Mouse (Mus musculus) liver, embryonic 11.5 days (tissue): ENCODE data around the gene Naa35. TPM values are rescaled to one million over a fixed set of nuclear protein-coding genes. Genes with fewer than 3 reads are reported as not detected.

ENCODE experiments used
- ATAC-seq: fragments of 200-750 bp; cut with Nextera tagmentation; replicated peaks from 2 replicates; pipeline ENCODE4 v1.8.0; 2017; ENCODE audit warnings: moderate number of reproducible peaks, mild to moderate bottlenecking, moderate TSS enrichment, moderate library complexity; ENCODE audit not compliant: low FRiP score
- DNase-seq: peaks from one replicate; pipeline ENCODE4 v3.0.0-alpha.2; 2017; ENCODE audit warnings: low spot score
- H3K27ac ChIP-seq: fragments of 300-500 bp; sonication (generic); 2 replicates; pipeline ENCODE4 v1.5.1; 2014; ENCODE audit warnings: mild to moderate bottlenecking, low read depth, low read length, control low read depth
- H3K27me3 ChIP-seq: fragments of 300-500 bp; sonication (generic); replicated peaks from 2 replicates; pipeline ENCODE4 v1.6.1; 2014; ENCODE audit warnings: low read length, mixed read lengths; ENCODE audit not compliant: control insufficient read depth, insufficient read depth
- H3K36me3 ChIP-seq: fragments of 300-500 bp; sonication (generic); 2 replicates; pipeline ENCODE4 v1.6.1; 2014; ENCODE audit warnings: mild to moderate bottlenecking, low read length, moderate library complexity, mixed read lengths; ENCODE audit not compliant: control insufficient read depth, insufficient read depth
- H3K4me1 ChIP-seq: fragments of 300-500 bp; sonication (generic); replicated peaks from 2 replicates; pipeline ENCODE4 v1.6.1; 2014; ENCODE audit warnings: low read length, mixed read lengths; ENCODE audit not compliant: control insufficient read depth, insufficient read depth
- H3K4me2 ChIP-seq: fragments of 300-500 bp; sonication (generic); 2 replicates; pipeline ENCODE4 v1.6.1; 2014; ENCODE audit warnings: mild to moderate bottlenecking, control low read depth, moderate library complexity
- H3K4me3 ChIP-seq: fragments of 300-500 bp; sonication (generic); 2 replicates; pipeline ENCODE4 v1.5.1; 2014; ENCODE audit warnings: low read depth, low read length, control low read depth
- H3K9ac ChIP-seq: fragments of 300-500 bp; sonication (generic); 2 replicates; pipeline ENCODE4 v1.6.1; 2014; ENCODE audit warnings: low read depth, low read length, control low read depth
- H3K9me3 ChIP-seq: fragments of 300-500 bp; sonication (generic); 2 replicates; pipeline ENCODE4 v1.6.1; 2016; ENCODE audit warnings: low read length, inconsistent platforms, mixed read lengths; ENCODE audit not compliant: control insufficient read depth
- WGBS: fragments of 180-500 bp; shearing (Covaris S2); extraction: QIAGEN DNeasy Blood & Tissue Kit; methylation state at CpG from one replicate; pipeline ENCODE4 v1.1.7; 2014; 5-methylcytosine and 5-hydroxymethylcytosine counted together
- polyA plus RNA-seq: library from polyadenylated mRNA; unstranded; fragments of >200 nt; fragmentation: Nextera tagmentation; extraction: Ambion mirVana; gene quantifications from 2 replicates; pipeline ENCODE4 v1.2.1, GENCODE M21; 2014

Gene Naa35
- polyA plus RNA-seq, 1 experiment from 2014 or later: 53.6 TPM

GRCm38 (mm10) chr13:59552286-59552685 is 32.8 kb upstream of the Naa35 start:
- no peak overlapping the region for H3K4me2 ChIP-seq
- H3K27me3 ChIP-seq: no peaks in the 10 kb centered on the region
- DNase-seq: no peak
- peaks cover 37% of the 10 kb centered on the region for H3K4me1 ChIP-seq
- H3K27ac ChIP-seq: no peak overlapping the region
- H3K9ac ChIP-seq: no peak overlapping the region
- no peak for ATAC-seq
- no peak overlapping the region for H3K4me3 ChIP-seq
- H3K36me3 ChIP-seq: no peaks in the 10 kb centered on the region
- 87% methylated on average over 5 of the region's 5 CpGs for WGBS
- H3K9me3 ChIP-seq: no peaks in the 10 kb centered on the region

- H3K27me3 ChIP-seq: no peaks in the 10 kb centered on the region
- no peak for DNase-seq
- no peaks in the 10 kb centered on the region for H3K36me3 ChIP-seq
- 67% methylated on average over 2 of the region's 2 CpGs for WGBS
- ATAC-seq: no peak
- no peaks in the 10 kb centered on the region for H3K9me3 ChIP-seq
- peaks cover 37% of the 10 kb centered on the region for H3K4me1 ChIP-seq
- no peak overlapping the region for H3K9ac ChIP-seq
- no peak overlapping the region for H3K4me3 ChIP-seq
- H3K4me2 ChIP-seq: no peak overlapping the region
- H3K27ac ChIP-seq: no peak overlapping the region
These were observed 32.3 kb upstream of the Naa35 start for GRCm38 (mm10) chr13:59552751-59553150.

- ATAC-seq (no peak), DNase-seq (no peak)
- WGBS: 72% methylated on average over 17 of the region's 17 CpGs
- peak overlapping the region; percentile 87 for H3K4me2 ChIP-seq
- no peaks in the 10 kb centered on the region for H3K9me3 ChIP-seq
- H3K27me3 ChIP-seq: no peaks in the 10 kb centered on the region
- no peak overlapping the region for H3K9ac ChIP-seq
- no peak overlapping the region for H3K27ac ChIP-seq
- no peak overlapping the region for H3K4me3 ChIP-seq
- H3K4me1 ChIP-seq: peaks cover 21% of the 10 kb centered on the region
- no peaks in the 10 kb centered on the region for H3K36me3 ChIP-seq
These were observed 30.1 kb upstream of the Naa35 start for GRCm38 (mm10) chr13:59554772-59555505.

- Histone ChIP-seq H3K9ac (no peak overlapping the region), H3K4me1 (peaks cover 15% of the 10 kb centered on the region), H3K27me3 (no peaks in the 10 kb centered on the region), H3K36me3 (no peaks in the 10 kb centered on the region), H3K4me2 (peak overlapping the region; percentile 87), H3K27ac (no peak overlapping the region), H3K4me3 (peak overlapping the region; percentile 90), H3K9me3 (no peaks in the 10 kb centered on the region)
- WGBS: 75% methylated on average over 8 of the region's 8 CpGs
- no peak for DNase-seq
- ATAC-seq: no peak
These were observed 29.4 kb upstream of the Naa35 start for GRCm38 (mm10) chr13:59555613-59556192.

- ATAC-seq: peak; percentile 87
These were observed 28.4 kb upstream of the Naa35 start for GRCm38 (mm10) chr13:59556670-59557069.

GRCm38 (mm10) chr13:59557185-59557985 is 27.7 kb upstream of the Naa35 start:
- DNase-seq (peak; percentile 84), ATAC-seq (peak; percentile 90)
- Histone ChIP-seq H3K4me2 (peak overlapping the region; percentile 87), H3K9ac (peak overlapping the region; percentile 87), H3K36me3 (no peaks in the 10 kb centered on the region), H3K9me3 (no peaks in the 10 kb centered on the region), H3K4me3 (peak overlapping the region; percentile 90), H3K27me3 (no peaks in the 10 kb centered on the region), H3K4me1 (peaks cover 12% of the 10 kb centered on the region), H3K27ac (peak overlapping the region; percentile 80; the same call in 1 of the 2 replicates)
- 2% methylated on average over 34 of the region's 73 CpGs for WGBS

More at GRCm38 (mm10) chr13:59556670-59557069, 28.4 kb upstream of the Naa35 start:
- H3K36me3 ChIP-seq: no peaks in the 10 kb centered on the region
- peak; percentile 73 for DNase-seq
- H3K4me1 ChIP-seq: peaks cover 12% of the 10 kb centered on the region
- peak overlapping the region; percentile 80; the same call in 1 of the 2 replicates for H3K27ac ChIP-seq
- WGBS: under 1% methylated on average over 28 of the region's 45 CpGs
- H3K27me3 ChIP-seq: no peaks in the 10 kb centered on the region
- peak overlapping the region; percentile 90 for H3K4me3 ChIP-seq
- peak overlapping the region; percentile 87 for H3K4me2 ChIP-seq
- H3K9ac ChIP-seq: peak overlapping the region; percentile 87
- no peaks in the 10 kb centered on the region for H3K9me3 ChIP-seq

- no peak for DNase-seq
- H3K9me3 ChIP-seq: no peaks in the 10 kb centered on the region
- H3K4me1 ChIP-seq: peaks cover 12% of the 10 kb centered on the region
- no peaks in the 10 kb centered on the region for H3K27me3 ChIP-seq
- H3K4me3 ChIP-seq: no peak overlapping the region
- no peak overlapping the region for H3K27ac ChIP-seq
- 87% methylated on average over 5 of the region's 5 CpGs for WGBS
- H3K9ac ChIP-seq: no peak overlapping the region
- no peak for ATAC-seq
- no peaks in the 10 kb centered on the region for H3K36me3 ChIP-seq
- no peak overlapping the region for H3K4me2 ChIP-seq
These were observed 26.3 kb upstream of the Naa35 start for GRCm38 (mm10) chr13:59558776-59559175.

GRCm38 (mm10) chr13:59562471-59562870 is 22.6 kb upstream of the Naa35 start:
- H3K9ac ChIP-seq: no peak overlapping the region
- H3K4me2 ChIP-seq: no peak overlapping the region
- H3K36me3 ChIP-seq: no peaks in the 10 kb centered on the region
- 0 out of 2 replicates have a peak, but pooled peaks cover 3% of the 10 kb centered on the region for H3K4me1 ChIP-seq
- no peak for ATAC-seq
- H3K27ac ChIP-seq: no peak overlapping the region
- WGBS: 68% methylated on average over 2 of the region's 2 CpGs
- no peak for DNase-seq
- no peaks in the 10 kb centered on the region for H3K9me3 ChIP-seq
- no peak overlapping the region for H3K4me3 ChIP-seq
- no peaks in the 10 kb centered on the region for H3K27me3 ChIP-seq
